Mouse (Mus musculus) kidney, embryonic 16.5 days (tissue): ENCODE data around the gene Klhl3. TPM values are rescaled to one million over a fixed set of nuclear protein-coding genes. Genes with fewer than 3 reads are reported as not detected.

Experiments used
- ATAC-seq: fragments of 200-750 bp; cut with Nextera tagmentation; 2 replicates; pipeline ENCODE4 v1.8.0; 2017; ENCODE audit warnings: moderate TSS enrichment; ENCODE audit not compliant: low FRiP score, low TSS enrichment
- H3K27ac ChIP-seq: fragments of 300-500 bp; sonication (generic); 2 replicates; pipeline ENCODE4 v1.5.1; 2014; ENCODE audit warnings: low read length
- H3K27me3 ChIP-seq: fragments of 300-500 bp; sonication (generic); 2 replicates; pipeline ENCODE4 v1.6.1; 2014; ENCODE audit warnings: low read length, control low read depth, mixed read lengths; ENCODE audit not compliant: insufficient read depth
- H3K36me3 ChIP-seq: fragments of 300-500 bp; sonication (generic); 2 replicates; pipeline ENCODE4 v1.6.1; 2014; ENCODE audit warnings: low read length, control low read depth, mixed read lengths; ENCODE audit not compliant: insufficient read depth
- H3K4me1 ChIP-seq: fragments of 300-500 bp; sonication (generic); 2 replicates; pipeline ENCODE4 v1.6.1; 2014; ENCODE audit warnings: low read length, control low read depth, mixed read lengths; ENCODE audit not compliant: insufficient read depth
- H3K4me2 ChIP-seq: fragments of 300-500 bp; sonication (generic); replicated peaks from 2 replicates; pipeline ENCODE4 v1.6.1; 2014; ENCODE audit warnings: low read depth, low read length
- H3K4me3 ChIP-seq: fragments of 300-500 bp; sonication (generic); 2 replicates; pipeline ENCODE4 v1.5.1; 2014; ENCODE audit warnings: mild to moderate bottlenecking, low read length
- H3K9ac ChIP-seq: fragments of 300-500 bp; sonication (generic); replicated peaks from 2 replicates; pipeline ENCODE4 v1.6.1; 2014; ENCODE audit warnings: low read length
- H3K9me3 ChIP-seq: fragments of 300-500 bp; sonication (generic); 2 replicates; pipeline ENCODE4 v1.6.1; 2016; ENCODE audit warnings: low read length, control low read depth
- WGBS: fragments of 180-500 bp; shearing (Covaris S2); extraction: QIAGEN DNeasy Blood & Tissue Kit; methylation state at CpG from one replicate; pipeline ENCODE4 v1.1.7; 2014; 5-methylcytosine and 5-hydroxymethylcytosine counted together
- polyA plus RNA-seq: library from polyadenylated mRNA; unstranded; fragments of >200 nt; fragmentation: Nextera tagmentation; extraction: Ambion mirVana; gene quantifications from 2 replicates; pipeline ENCODE4 v1.2.1, GENCODE M21; 2015

Gene Klhl3
- polyA plus RNA-seq, 1 experiment from 2014 or later: 8.2 TPM

- no peak for ATAC-seq
- H3K4me2 ChIP-seq: no peak overlapping the region
Measured at GRCm38 (mm10) chr13:58073254-58073882, 40.0 kb downstream of the Klhl3 start.

GRCm38 (mm10) chr13:58071209-58071608 lies 42.2 kb downstream of the Klhl3 start:
- no peak for ATAC-seq
- H3K27me3 ChIP-seq: no peaks in the 10 kb centered on the region
- peaks cover 28% of the 10 kb centered on the region for H3K4me1 ChIP-seq
- WGBS: 91% methylated on average over 21 of the region's 21 CpGs
- H3K4me2 ChIP-seq: no peak overlapping the region
- no peaks in the 10 kb centered on the region for H3K9me3 ChIP-seq
- no peak overlapping the region for H3K4me3 ChIP-seq
- no peak overlapping the region for H3K27ac ChIP-seq
- no peaks in the 10 kb centered on the region for H3K36me3 ChIP-seq
- H3K9ac ChIP-seq: no peak overlapping the region

More at GRCm38 (mm10) chr13:58073254-58073882, 40.0 kb downstream of the Klhl3 start:
- H3K9ac ChIP-seq: no peak overlapping the region
- no peak overlapping the region for H3K4me3 ChIP-seq
- peaks cover 7% of the 10 kb centered on the region for H3K4me1 ChIP-seq
- WGBS: 84% methylated on average over 12 of the region's 12 CpGs
- no peak overlapping the region for H3K27ac ChIP-seq
- no peaks in the 10 kb centered on the region for H3K36me3 ChIP-seq
- H3K9me3 ChIP-seq: no peaks in the 10 kb centered on the region
- H3K27me3 ChIP-seq: no peaks in the 10 kb centered on the region

- Histone ChIP-seq H3K27ac (no peak overlapping the region), H3K4me1 (peaks cover 35% of the 10 kb centered on the region), H3K9me3 (no peaks in the 10 kb centered on the region), H3K4me2 (no peak overlapping the region), H3K9ac (no peak overlapping the region), H3K4me3 (no peak overlapping the region), H3K36me3 (no peaks in the 10 kb centered on the region), H3K27me3 (no peaks in the 10 kb centered on the region)
- no peak for ATAC-seq
- 84% methylated on average over 12 of the region's 12 CpGs for WGBS
Measured at GRCm38 (mm10) chr13:58070504-58070903, 42.9 kb downstream of the Klhl3 start.

GRCm38 (mm10) chr13:58068421-58069209 lies 44.8 kb downstream of the Klhl3 start:
- Histone ChIP-seq H3K36me3 (no peaks in the 10 kb centered on the region), H3K4me1 (peaks cover 52% of the 10 kb centered on the region), H3K27me3 (no peaks in the 10 kb centered on the region), H3K4me2 (no peak overlapping the region), H3K4me3 (no peak overlapping the region), H3K9ac (no peak overlapping the region), H3K9me3 (no peaks in the 10 kb centered on the region), H3K27ac (peak overlapping the region; percentile 96; the same call in 1 of the 2 replicates)
- ATAC-seq: no peak
- 89% methylated on average over 15 of the region's 15 CpGs for WGBS

GRCm38 (mm10) chr13:58067540-58068103 lies 45.8 kb downstream of the Klhl3 start:
- H3K4me2 ChIP-seq: peak overlapping the region; percentile 34; the same call in 1 of the 2 replicates
- H3K9me3 ChIP-seq: no peaks in the 10 kb centered on the region
- peak overlapping the region; percentile 96 for H3K27ac ChIP-seq
- H3K27me3 ChIP-seq: no peaks in the 10 kb centered on the region
- 19% methylated on average over 17 of the region's 17 CpGs for WGBS
- peaks cover 52% of the 10 kb centered on the region for H3K4me1 ChIP-seq
- ATAC-seq: peak; percentile 74
- peaks cover 6% of the 10 kb centered on the region for H3K36me3 ChIP-seq
- H3K9ac ChIP-seq: peak overlapping the region; percentile 51
- H3K4me3 ChIP-seq: no peak overlapping the region

- peak overlapping the region; percentile 96 for H3K27ac ChIP-seq
- peak; percentile 57 for ATAC-seq
- WGBS: 36% methylated on average over 14 of the region's 14 CpGs
- no peaks in the 10 kb centered on the region for H3K27me3 ChIP-seq
- H3K36me3 ChIP-seq: peaks cover 13% of the 10 kb centered on the region
- peaks cover 52% of the 10 kb centered on the region for H3K4me1 ChIP-seq
- H3K9me3 ChIP-seq: no peaks in the 10 kb centered on the region
- peak overlapping the region; percentile 34 for H3K4me2 ChIP-seq
- no peak overlapping the region for H3K4me3 ChIP-seq
- H3K9ac ChIP-seq: peak overlapping the region; percentile 51; the same call in 1 of the 2 replicates
Measured at GRCm38 (mm10) chr13:58066496-58067389, 46.6 kb downstream of the Klhl3 start.

- H3K4me3 ChIP-seq: no peak overlapping the region
- H3K36me3 ChIP-seq: peaks cover 15% of the 10 kb centered on the region
- peaks cover 52% of the 10 kb centered on the region for H3K4me1 ChIP-seq
- H3K9me3 ChIP-seq: no peaks in the 10 kb centered on the region
- WGBS: 41% methylated on average over 13 of the region's 13 CpGs
- H3K9ac ChIP-seq: 0 out of 2 replicates have a peak overlapping the region, but pooled peaks have one; percentile 17
- H3K4me2 ChIP-seq: peak overlapping the region; percentile 34; the same call in 1 of the 2 replicates
- peak overlapping the region; percentile 96 for H3K27ac ChIP-seq
- peak; percentile 40 for ATAC-seq
- H3K27me3 ChIP-seq: no peaks in the 10 kb centered on the region
Measured at GRCm38 (mm10) chr13:58066081-58066495, 47.3 kb downstream of the Klhl3 start.

GRCm38 (mm10) chr13:58065316-58065715 lies 48.1 kb downstream of the Klhl3 start:
- Histone ChIP-seq H3K4me3 (no peak overlapping the region), H3K9ac (no peak overlapping the region), H3K27ac (peak overlapping the region; percentile 96), H3K36me3 (peaks cover 15% of the 10 kb centered on the region), H3K4me1 (peaks cover 52% of the 10 kb centered on the region), H3K4me2 (no peak overlapping the region), H3K9me3 (no peaks in the 10 kb centered on the region), H3K27me3 (no peaks in the 10 kb centered on the region)
- 57% methylated on average over 5 of the region's 5 CpGs for WGBS
- no peak for ATAC-seq
